Mouse (Mus musculus) heart, adult 8-10 months (tissue): Measurements from ENCODE around the gene Ogfod1. TPM values are rescaled to one million over a fixed set of nuclear protein-coding genes. Genes with fewer than 3 reads are reported as not detected.

Experiments
- DNase-seq: peaks from one replicate; pipeline ENCODE4 v3.0.0; 2022; ENCODE audit warnings: low spot score
- total RNA-seq, 4 experiments: library from RNA; stranded (reverse); gene quantifications; 2 replicates each; pipeline ENCODE4 v1.2.4; 2022

Gene Ogfod1
- total RNA-seq, 4 experiments from 2014 or later: 27.0 to 38.4 (median 30.2) TPM

DNA sequence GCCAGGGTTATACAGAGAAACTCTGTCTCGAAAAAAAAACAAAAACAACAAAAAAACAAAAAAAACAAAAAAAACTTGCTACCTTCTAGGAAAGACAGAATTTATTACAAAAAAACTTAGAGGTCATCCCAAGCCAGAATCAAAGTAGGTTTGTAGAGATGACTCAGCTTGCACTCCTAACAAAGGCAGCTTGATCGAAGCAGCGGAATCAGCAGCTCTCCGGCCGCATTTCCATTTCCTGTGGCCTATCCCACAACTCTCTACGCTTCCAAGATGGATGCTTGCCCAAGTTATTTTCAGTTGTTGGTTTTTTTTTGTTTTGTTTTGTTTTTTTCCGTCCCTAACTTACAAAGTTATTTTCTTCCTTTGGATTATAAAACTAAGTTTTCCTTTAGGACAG, 31.8 kb downstream of the Ogfod1 start:
- DNase-seq: peak; percentile 9

DNA sequence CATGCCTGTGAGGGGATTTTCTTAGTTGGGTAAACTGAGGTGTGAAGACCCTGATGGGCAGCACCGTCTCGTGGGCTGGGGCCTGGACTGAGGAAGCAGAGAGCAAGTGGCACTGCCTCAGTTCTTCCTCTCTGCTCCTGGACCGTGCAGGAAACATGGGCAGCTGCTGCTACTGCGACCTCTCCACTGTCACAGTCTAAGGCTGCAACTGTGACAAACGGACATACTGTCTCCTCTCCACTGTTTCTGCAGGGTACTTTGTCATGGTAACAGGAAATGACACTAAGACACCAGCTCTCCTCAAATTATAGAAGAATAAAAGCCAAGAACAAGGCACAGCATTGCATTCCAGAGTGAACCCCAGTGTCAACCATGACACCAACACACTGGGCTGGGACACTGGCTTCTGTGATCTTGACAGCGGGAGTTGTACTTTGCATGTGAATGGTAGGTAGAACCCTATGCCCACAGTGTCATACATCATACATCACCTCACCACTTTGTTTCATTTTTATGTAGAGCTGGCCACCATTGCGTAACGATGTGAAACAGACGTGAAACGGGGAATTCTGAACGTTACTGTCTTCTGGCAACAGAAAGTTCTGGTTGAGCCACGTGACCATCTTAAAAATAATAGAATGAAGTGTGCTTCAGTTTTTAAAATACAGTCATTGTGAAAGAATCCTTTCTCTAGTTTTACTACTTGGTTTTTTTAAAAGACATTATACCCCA, 39.6 kb downstream of the Ogfod1 start:
- DNase-seq: no peak

DNA sequence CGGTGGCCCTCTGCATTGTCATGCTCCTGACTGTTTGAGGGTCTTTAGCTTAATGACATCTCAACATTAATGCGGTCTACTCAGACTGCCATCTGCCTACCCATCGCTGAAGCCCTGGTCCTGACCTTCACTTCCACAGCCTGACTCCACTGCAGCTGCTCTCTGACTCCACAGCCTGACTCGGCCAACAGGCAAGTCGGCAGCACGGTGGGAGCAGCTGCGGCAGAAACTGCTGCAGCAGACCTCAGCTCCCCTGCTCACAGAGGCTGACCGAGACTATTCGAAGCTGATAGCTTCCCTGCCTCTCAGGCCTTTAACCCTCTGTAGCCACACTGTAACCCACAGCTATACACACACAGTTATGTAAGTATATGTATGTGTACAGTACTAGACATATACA, 51.0 kb downstream of the Ogfod1 start:
- no peak for DNase-seq

DNA sequence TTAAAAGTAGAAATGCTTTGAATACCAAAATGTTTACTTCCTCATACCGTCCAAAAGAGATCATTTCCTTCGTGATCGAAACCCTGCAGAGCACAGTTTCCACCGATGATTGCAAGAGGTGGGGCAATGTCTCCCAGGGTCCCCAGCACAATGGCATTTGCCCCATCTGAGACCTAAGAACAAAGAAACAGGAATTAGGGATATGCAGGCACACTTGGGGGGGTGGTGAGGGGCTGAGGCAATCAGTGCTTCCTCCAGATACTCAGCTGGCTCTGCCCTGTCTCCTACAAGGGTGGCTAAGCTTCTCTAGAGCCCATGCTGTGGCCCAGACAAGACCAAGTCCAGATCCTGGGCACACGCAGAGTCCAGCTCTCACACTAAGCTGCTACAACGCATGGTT, 52.7 kb downstream of the Ogfod1 start:
- no peak for DNase-seq

DNA sequence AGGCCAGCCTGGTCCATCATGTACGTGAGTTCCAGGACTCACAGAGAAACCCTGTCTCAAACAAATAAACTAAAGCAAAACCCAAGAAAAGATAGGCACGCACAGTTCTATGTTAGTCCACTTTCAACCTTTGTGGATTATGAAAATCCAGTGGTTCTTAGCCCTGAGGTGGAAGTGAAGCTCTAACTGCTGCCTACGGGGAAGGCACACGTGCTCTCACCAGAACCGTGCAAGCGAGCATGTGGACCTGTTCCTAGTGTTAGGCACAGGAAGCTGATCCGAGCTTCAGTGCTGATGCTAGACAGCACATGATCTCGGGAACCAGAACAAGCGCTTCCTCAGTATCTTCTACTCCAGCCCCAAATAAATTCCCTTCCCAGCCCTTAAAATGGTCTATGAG, 55.9 kb downstream of the Ogfod1 start:
- DNase-seq: no peak

DNA sequence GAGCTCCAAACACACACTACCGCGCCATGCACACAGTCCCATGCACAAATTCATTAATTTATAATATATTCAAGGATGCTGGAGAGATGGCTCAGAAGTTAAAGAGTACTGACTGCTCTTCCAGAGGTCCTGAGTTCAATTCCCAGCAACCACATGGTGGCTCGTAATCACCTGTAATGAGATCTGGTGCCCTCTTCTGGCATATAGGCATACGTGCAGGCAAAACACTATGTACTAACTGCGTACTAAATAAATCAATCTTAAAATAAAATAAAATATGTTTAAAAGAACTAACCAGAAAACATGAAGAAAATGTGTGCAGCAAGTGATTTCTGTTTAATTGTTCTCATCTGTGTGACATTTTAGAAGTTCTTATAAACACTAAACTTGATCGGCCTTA, 57.3 kb downstream of the Ogfod1 start:
- DNase-seq: no peak

DNA sequence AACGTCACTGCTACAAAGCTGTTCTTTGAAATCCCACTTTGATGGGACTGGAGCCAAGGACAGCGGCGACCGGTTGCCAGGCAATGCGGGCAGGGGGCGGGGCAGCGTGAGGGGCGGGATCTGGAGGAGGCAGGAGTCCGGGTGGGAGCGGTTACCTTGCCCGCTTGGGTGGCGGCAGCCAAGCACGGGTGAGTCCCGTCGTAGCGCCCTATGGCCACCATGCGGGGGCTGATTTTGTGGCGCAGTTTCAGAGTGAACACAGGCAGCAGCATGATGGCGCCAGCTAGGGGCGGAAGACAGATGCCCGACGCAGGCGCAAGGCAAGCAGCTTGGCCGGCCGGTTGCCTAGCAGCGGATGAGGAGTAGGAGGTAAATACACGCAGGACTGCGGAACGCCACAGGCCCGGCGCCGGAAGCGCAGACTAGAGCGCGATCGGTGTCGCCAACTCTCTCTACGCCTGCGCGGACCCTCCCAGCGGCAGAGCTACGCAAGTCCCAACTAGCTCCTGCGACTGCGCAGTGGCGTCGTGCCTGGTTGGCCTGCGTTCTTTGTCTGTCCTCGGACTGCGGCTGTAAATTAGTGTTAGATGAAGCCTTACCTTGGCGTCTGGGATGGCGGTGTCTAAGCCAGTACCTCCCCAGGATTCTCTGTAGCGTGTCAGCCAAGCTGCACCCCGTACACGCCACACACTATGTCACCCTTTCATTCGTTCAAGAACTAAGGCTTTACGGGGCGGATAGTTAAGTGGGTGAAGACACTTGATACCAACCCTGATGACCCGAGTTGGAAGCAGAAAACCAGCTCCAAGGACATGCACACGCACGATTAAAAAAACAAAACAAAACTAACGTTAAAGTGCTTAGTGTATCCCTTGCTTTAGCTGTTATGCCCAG, 61.3 kb downstream of the Ogfod1 start, which contains the start of gene Bbs2:
Bbs2 (minus strand) TSS at position 848 of the 894 bp plus-strand sequence.
- DNase-seq: peak; percentile 99

DNA sequence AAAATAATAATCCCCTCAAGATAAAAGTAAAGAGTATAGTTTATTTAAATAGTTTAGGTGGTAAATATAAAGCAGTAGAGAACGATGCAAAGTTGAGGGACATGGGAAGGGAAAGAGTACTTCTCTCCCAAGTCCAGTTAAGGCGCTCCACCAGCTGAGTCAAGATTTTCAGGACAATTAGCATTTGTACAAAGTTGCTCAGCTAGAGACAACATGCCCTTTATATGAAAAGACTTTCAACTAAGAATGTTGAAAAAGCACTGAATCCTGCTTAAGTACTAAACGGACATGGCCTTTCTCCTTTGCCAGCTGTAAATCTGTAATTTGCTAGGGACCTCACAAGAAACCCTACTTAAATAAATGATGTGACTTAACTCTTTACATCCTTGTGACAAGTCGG, 62.0 kb downstream of the Ogfod1 start:
- DNase-seq: no peak

DNA sequence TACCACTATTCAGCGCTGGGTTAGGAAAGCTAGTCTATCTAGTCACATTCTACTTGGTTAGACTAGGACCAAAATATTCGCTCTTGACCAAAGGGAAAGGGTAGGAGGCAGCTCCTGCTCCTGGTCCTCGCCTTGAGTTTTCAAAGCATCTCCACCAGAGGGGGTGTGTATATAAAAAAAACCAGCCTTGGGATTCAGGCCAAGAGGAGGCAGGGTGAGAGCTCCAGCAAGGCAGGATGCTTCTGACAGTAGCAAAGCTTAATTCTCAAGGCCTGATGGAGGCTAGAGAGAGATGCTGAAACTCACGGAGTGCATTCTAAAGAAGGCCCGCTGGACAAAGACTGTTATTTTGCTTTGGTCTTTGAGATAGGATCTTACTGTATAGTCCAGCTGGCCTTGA, 67.1 kb downstream of the Ogfod1 start:
- DNase-seq: no peak

DNA sequence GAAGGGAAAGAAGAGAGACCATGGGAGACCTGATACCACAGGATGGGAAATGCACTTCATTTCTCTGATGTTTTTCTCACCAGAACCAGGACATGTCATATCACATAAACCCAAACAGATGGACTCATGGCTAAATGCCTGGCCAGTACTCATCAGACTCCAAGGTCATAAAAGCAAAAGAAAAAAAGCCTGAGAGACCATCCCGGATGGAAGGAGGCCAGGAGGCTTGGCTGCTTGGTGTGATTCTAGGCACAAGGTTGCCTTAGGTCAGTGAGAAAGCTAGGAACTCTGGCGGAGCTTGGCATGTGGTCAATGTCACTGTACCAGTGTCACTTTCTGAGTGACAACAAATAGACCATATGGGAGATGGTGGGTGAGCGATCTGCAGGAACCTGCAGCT, 70.9 kb downstream of the Ogfod1 start:
- DNase-seq: peak; percentile 16

DNA sequence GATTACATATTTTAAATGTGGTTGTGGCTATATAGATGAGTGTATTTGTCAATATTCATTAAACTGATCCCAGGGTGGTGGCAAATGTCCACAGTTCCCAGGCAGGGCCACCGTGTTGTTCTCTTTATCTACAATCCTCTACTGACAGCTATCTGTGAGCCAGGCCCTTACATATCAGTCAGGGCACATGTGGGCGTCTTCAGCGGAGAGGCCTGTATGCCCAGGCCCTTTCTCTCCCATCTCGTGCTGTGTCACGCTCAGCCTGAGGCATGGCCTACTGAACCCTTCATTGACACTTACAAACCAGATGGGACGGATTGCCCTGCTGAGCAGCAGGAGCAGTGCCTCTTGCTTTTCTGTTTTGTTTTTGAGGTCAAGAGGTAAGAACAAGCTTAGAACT, 72.4 kb downstream of the Ogfod1 start:
- no peak for DNase-seq

DNA sequence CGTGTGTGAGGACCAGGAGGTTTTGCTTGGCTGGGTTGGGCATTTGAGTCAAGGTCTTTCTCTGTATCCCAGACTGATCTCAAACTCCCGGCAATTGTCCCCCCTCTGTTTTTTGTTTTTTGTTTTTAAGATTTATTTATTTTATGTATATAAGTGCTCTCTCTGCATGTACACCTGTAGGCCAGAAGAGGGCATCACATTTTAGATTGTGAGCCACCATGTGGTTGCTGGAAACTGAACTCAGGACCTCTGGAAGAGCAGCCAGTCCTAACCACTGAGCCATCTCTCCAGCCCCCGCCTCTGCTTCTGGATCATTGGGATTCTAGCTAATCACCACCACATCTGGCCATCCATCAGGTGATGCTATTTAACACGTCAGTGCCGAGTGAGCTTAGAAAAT, 72.8 kb downstream of the Ogfod1 start:
- DNase-seq: no peak

DNA sequence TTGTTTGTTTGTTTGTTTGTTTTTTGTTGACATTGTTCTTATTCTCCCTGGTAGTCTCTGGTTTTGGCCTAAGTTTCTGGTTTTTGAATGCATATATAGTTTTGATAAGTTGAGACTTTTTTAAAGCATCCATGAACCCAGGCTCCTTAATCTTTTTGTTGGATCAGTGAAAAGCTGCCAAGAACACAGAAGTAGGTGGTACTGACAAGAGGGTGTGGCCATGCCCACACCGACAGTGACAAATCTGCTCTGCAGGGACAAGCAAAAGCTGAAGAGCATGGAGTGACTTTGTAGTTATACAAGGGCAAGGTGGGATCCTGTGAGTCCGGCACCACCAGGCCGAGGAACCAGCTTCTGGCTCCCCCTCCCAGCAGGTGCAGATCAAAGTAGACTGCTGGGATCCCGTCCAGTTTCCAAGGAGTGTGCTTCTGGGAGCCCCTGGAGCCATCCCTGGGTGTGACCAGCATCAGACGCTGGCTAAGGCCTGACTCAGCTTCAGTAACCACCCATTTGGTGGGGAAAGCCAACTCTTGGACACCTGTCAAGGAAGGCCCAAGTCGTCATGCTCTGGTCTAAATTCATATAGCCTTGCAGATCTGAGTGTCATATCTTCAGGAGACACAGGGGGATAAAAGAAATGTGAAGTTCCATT, 73.7 kb downstream of the Ogfod1 start:
- DNase-seq: no peak

DNA sequence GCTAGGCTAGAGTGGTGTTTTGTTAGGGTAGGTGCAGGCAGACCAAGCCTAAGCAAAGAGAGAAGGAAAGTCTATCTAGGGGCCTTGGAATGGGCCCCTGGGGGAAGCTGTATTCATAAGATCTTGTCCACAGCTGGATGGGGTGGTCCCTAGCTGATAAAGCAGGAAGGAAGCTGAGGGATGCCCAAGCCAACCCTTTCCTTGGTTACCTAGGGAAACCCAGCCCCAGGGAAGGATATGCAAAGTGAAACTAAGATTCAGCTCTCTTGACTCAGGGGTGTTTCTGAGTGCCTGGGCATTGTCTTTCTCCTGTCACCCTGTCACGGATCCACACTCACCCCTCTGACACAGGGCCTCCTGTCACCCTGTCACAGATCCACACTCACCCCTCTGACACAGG, 76.4 kb downstream of the Ogfod1 start:
- no peak for DNase-seq

DNA sequence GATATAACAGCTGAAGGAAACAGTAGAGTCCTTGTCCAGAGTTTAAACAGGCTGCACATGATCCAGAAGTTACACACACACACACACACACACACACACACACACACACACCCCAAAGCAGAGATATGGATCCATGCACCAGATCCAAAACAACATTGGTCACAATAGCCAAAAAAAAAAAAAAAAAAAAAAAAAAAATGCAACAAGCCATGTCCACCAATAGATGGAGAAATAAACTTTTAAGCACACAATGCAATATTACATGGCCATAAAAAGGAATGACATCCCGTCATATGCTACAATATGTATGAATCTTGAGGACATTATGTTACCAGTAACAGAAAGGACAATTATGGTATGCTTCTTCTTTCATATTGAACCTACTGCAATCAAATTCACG, 77.0 kb downstream of the Ogfod1 start:
- DNase-seq: no peak

Other genes with a start within 250 kb of the Ogfod1 start
- 10 to 100 TPM; 18.5 to 26.9 (median 21.6) TPM for gene Gnao1, start 227.2 kb upstream of the Ogfod1 start, total RNA-seq
- 100 to 1,000 TPM; 127 to 153 (median 133) TPM for gene Amfr, start 24.4 kb upstream of the Ogfod1 start, total RNA-seq
- 10 to 100 TPM; 20.0 to 25.1 (median 20.9) TPM for gene Nudt21, start 167 bp upstream of the Ogfod1 start, total RNA-seq
- gene Bbs2, start 61.7 kb downstream of the Ogfod1 start, total RNA-seq: 10 to 100 TPM in 2 of 4 experiments, 1 to 10 TPM in 2; 7.6 to 15.7 (median 9.4) TPM
- gene Mt4, start 100.0 kb downstream of the Ogfod1 start, total RNA-seq: not detected
- gene Mt3, start 115.4 kb downstream of the Ogfod1 start, total RNA-seq: 1 to 10 TPM; 2.3 to 5.4 (median 4.3) TPM
- gene Mt2, start 135.5 kb downstream of the Ogfod1 start, total RNA-seq: 100 to 1,000 TPM in 1 of 4 experiments, 10 to 100 TPM in 3; 34.4 to 168 (median 56.0) TPM
- gene Mt1, start 141.9 kb downstream of the Ogfod1 start, total RNA-seq: 100 to 1,000 TPM; 196 to 496 (median 239) TPM
- 10 to 100 TPM; 12.4 to 17.9 (median 15.4) TPM for gene Nup93, start 177.4 kb downstream of the Ogfod1 start, total RNA-seq